In the genomic region with DNA sequence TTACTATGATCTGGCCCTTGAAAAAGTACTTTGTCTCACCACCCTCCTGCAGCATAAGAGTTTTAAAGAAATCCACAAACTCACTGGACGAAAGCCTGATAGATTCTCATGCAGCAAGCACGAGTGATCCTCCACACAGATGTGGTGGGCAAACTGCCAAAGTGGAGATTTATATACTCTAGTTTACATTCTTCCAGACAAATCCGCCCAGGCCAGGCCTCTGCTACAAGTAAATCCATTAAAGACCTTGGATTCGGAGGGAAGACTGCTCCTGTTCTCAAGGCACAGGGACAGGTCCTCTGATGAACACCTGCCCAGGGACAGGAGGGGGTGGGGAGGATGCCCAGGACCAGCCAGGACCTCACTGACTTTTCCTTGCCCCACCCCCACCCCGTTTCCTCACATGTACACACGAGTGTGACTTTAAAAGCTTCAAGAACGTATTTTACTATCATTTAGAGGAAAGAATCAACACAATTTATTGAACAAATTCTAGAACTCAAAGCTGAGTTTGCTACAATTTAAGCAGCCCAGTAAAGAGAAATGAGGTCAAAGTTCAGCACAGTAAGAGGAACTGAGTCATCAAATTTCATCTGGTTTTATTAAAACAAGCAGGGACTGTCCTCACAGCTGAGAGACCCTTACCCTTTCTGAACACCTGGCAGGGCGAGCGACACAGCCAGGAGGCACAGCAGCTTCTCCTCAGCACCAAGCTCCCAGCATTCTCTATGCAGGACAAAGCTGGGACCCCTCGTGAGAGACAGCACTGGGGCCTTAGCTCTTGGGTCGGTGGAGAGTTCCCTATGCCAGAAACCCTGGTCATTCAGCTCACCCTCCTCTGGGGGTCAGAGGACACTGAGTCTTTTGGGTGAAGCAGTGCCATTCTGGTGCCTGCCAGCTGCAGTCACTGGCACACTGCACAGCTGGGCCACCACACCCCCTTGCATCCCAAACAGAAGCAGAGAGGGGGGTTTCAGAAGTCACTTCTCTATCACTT, we compare ENCODE assay signal across 7 mouse cellular contexts. TPM values are rescaled to one million over a fixed set of nuclear protein-coding genes. Genes with fewer than 3 reads are reported as not detected.
DNase-seq lines count a peak whose midpoint lies in the region; ATAC-seq and TF ChIP-seq lines count a peak whose summit lies in the region.

No protein-coding gene starts in this region.

- peaks cover 70% of the 10 kb centered on the region for H3K4me1 ChIP-seq in spleen, adult 2 months (ENCODE audit: control insufficient read depth, insufficient read depth, insufficient read length)
- H3K4me1 ChIP-seq in forebrain, embryonic 14.5 days (ENCODE audit: control insufficient read depth, insufficient read depth, low read length): peaks cover 58% of the 10 kb centered on the region
- H3K4me1 ChIP-seq in limb, embryonic 11.5 days (ENCODE audit: control insufficient read depth, insufficient read depth, low read length): peaks cover 62% of the 10 kb centered on the region
- H3K4me1 ChIP-seq in olfactory bulb, adult 2 months (ENCODE audit: control insufficient read depth, insufficient read depth, low read length): peaks cover 63% of the 10 kb centered on the region

- no peak for TF ChIP-seq CTCF in spleen, adult 2 months (IDR thresholded peaks at IDR 0.05; ENCODE audit: extremely low read depth, insufficient read depth, insufficient read length, insufficient replicate concordance)
- no peak for TF ChIP-seq CTCF in olfactory bulb, adult 2 months (IDR thresholded peaks at IDR 0.05; ENCODE audit: insufficient read depth, low read depth, low read length)

- no peaks in the 10 kb centered on the region for H3K27me3 ChIP-seq in spleen, adult 2 months (ENCODE audit: control insufficient read depth, insufficient read depth, low read length)
- no peaks in the 10 kb centered on the region for H3K27me3 ChIP-seq in forebrain, embryonic 14.5 days (replicated peaks; ENCODE audit: control insufficient read depth, insufficient read depth, low read length)
- no peaks in the 10 kb centered on the region for H3K27me3 ChIP-seq in limb, embryonic 11.5 days (ENCODE audit: control insufficient read depth, insufficient read depth, low read length)

- H3K4me2 ChIP-seq in forebrain, embryonic 14.5 days (ENCODE audit: low read length): peak overlapping the region; percentile 80
- peak overlapping the region; percentile 59; the same call in 1 of the 2 replicates for H3K4me2 ChIP-seq in limb, embryonic 11.5 days (ENCODE audit: low read depth, severe bottlenecking)

- no peak for TF ChIP-seq POLR2A in spleen, adult 2 months (IDR thresholded peaks at IDR 0.05; ENCODE audit: low read depth, low read length)
- no peak for TF ChIP-seq POLR2A in olfactory bulb, adult 2 months (IDR thresholded peaks at IDR 0.05; ENCODE audit: insufficient read depth, low read depth, low read length)

- H3K36me3 ChIP-seq in spleen, adult 2 months (ENCODE audit: control insufficient read depth, insufficient read depth, low read length): 0 out of 2 replicates have a peak, but pooled peaks cover 2% of the 10 kb centered on the region
- H3K36me3 ChIP-seq in forebrain, embryonic 14.5 days (ENCODE audit: control insufficient read depth, insufficient read depth, low read length): no peaks in the 10 kb centered on the region
- H3K36me3 ChIP-seq in limb, embryonic 11.5 days (ENCODE audit: control insufficient read depth, insufficient read depth, low read length): no peaks in the 10 kb centered on the region

- ATAC-seq in forebrain, embryonic 14.5 days: no peak
- ATAC-seq in limb, embryonic 11.5 days (ENCODE audit: insufficient number of reproducible peaks, low FRiP score, low TSS enrichment, low read depth): peak; percentile 45; the same call in 1 of the 2 replicates
- no peak for ATAC-seq in frontal cortex, adult (ENCODE audit: low TSS enrichment)

- H3K4me3 ChIP-seq in spleen, adult 2 months (ENCODE audit: extremely low read depth, insufficient read depth, insufficient read length): no peak overlapping the region
- peak overlapping the region; percentile 47 for H3K4me3 ChIP-seq in forebrain, embryonic 14.5 days (ENCODE audit: low read depth, low read length)
- H3K4me3 ChIP-seq in limb, embryonic 11.5 days (ENCODE audit: low read depth, low read length): no peak overlapping the region
- H3K4me3 ChIP-seq in olfactory bulb, adult 2 months (ENCODE audit: insufficient read depth, low read depth, low read length): peak overlapping the region; percentile 57

- 45% methylated on average over 11 of the region's 11 CpGs for WGBS in spleen, adult 2 months
- WGBS in forebrain, embryonic 14.5 days: 33% methylated on average over 11 of the region's 11 CpGs
- WGBS in limb, embryonic 11.5 days: 15% methylated on average over 11 of the region's 11 CpGs
- 17% methylated on average over 11 of the region's 11 CpGs for WGBS in olfactory bulb, adult 2 months

- DNase-seq in spleen, adult 2 months (ENCODE audit: low read depth in 1 of 2, low spot score in 2 of 2): no peak
- DNase-seq in spleen, postnatal 36 days (ENCODE audit: low spot score in 2 of 2): no peak
- peak; percentile 60 for DNase-seq in forebrain, embryonic 14.5 days (ENCODE audit: low spot score)
- peak; percentile 47 for DNase-seq in limb, embryonic 11.5 days (ENCODE audit: low spot score)
- no peak for DNase-seq in retina, postnatal 1 day

- peak overlapping the region; percentile 45 for H3K27ac ChIP-seq in spleen, adult 2 months (ENCODE audit: insufficient read depth, low read length)
- H3K27ac ChIP-seq in forebrain, embryonic 14.5 days (ENCODE audit: low read depth, low read length): peak overlapping the region; percentile 95; the same call in 1 of the 2 replicates
- H3K27ac ChIP-seq in limb, embryonic 11.5 days (replicated peaks; ENCODE audit: low read depth, low read length): 0 out of 2 replicates have a peak overlapping the region, but pooled peaks have one; percentile 30
- peak overlapping the region; percentile 98 for H3K27ac ChIP-seq in olfactory bulb, adult 2 months (ENCODE audit: insufficient read depth, low read depth, low read length)

- H3K9ac ChIP-seq in forebrain, embryonic 14.5 days (ENCODE audit: low read length): peak overlapping the region; percentile 81
- H3K9ac ChIP-seq in limb, embryonic 11.5 days (ENCODE audit: low read length): no peak overlapping the region; the same call in 1 of the 2 replicates

- no peaks in the 10 kb centered on the region for H3K9me3 ChIP-seq in forebrain, embryonic 14.5 days (replicated peaks; ENCODE audit: control insufficient read depth, low read length)
- no peaks in the 10 kb centered on the region for H3K9me3 ChIP-seq in limb, embryonic 11.5 days (ENCODE audit: control insufficient read depth, low read length)

RNA-seq across cellular contexts. Expression of gene Cyth1, which starts 47.3 kb away (rescaled TPM):
- 47.7 and 57.3 TPM in 2 replicates for polyA plus RNA-seq in spleen, adult 2 months (2012; rRNA removed)
- polyA plus RNA-seq in forebrain, embryonic 14.5 days (2014; fragmentation: Nextera tagmentation; extraction: Ambion mirVana): 21.9 and 24.8 TPM in 2 replicates
- polyA plus RNA-seq in limb, embryonic 11.5 days (2014; fragmentation: Nextera tagmentation; extraction: Ambion mirVana): 13.3 and 16.2 TPM in 2 replicates
- not detected in 2 replicates for polyA plus RNA-seq in olfactory bulb, adult 2 months (2012; ENCODE audit: insufficient read depth, insufficient read length, low replicate concordance, missing spikeins)

Comparison
In these comparisons a context has a peak if more than half of its experiments do, and no peak if none do; other contexts are left out.
1. DNase-seq: peak in forebrain, embryonic 14.5 days (single experiment) and limb, embryonic 11.5 days (single experiment); none in spleen, adult 2 months (0 of 2), spleen, postnatal 36 days (0 of 2) and retina, postnatal 1 day (single experiment).
2. H3K27ac ChIP-seq: peak in every context shown above with its lines; median percentile 98 in olfactory bulb, adult 2 months; 95 in forebrain, embryonic 14.5 days; 45 in spleen, adult 2 months; 30 in limb, embryonic 11.5 days.
3. H3K4me3 ChIP-seq: peak in forebrain, embryonic 14.5 days (single experiment) and olfactory bulb, adult 2 months (single experiment); none in spleen, adult 2 months (single experiment) and limb, embryonic 11.5 days (single experiment).